Mouse (Mus musculus) heart, adult 10 weeks (tissue): ENCODE results near the gene Adad2. TPM values are rescaled to one million over a fixed set of nuclear protein-coding genes. Genes with fewer than 3 reads are reported as not detected.

Experiments
- polyA plus RNA-seq: library from polyadenylated mRNA; stranded (reverse); fragments of 350-450 nt; fragmentation: Illumina TruSeq; extraction: RNeasy Lipid Tissue Mini Kit (QIAGEN cat#74804); gene quantifications from one replicate; pipeline ENCODE4 v1.2.3, GENCODE M21; 2014; ENCODE audit warnings: low read depth, low replicate concordance

Gene Adad2
- not detected for polyA plus RNA-seq

DNA sequence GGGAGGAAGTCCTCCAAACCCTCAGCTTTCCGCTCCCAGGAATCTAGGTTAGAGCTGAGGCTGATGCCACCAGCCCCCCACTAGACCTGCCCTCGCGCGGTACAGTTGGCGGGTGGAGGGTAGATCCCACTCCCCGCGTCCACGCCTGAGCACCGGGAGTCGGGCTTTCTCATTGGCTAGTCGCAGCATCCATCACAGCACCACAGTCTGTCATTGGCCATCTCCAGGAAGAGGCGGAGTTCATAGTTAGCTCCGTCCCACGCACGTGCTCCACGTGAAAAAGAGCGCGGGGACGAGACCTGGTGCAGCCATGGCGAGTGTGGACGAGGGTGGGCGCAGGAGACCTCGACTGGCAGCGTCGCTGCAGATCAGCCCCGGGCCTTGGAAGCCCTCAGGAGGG is at the start of gene Adad2:
Adad2 (plus strand) TSS at position 277 of the 400 bp plus-strand sequence.

DNA sequence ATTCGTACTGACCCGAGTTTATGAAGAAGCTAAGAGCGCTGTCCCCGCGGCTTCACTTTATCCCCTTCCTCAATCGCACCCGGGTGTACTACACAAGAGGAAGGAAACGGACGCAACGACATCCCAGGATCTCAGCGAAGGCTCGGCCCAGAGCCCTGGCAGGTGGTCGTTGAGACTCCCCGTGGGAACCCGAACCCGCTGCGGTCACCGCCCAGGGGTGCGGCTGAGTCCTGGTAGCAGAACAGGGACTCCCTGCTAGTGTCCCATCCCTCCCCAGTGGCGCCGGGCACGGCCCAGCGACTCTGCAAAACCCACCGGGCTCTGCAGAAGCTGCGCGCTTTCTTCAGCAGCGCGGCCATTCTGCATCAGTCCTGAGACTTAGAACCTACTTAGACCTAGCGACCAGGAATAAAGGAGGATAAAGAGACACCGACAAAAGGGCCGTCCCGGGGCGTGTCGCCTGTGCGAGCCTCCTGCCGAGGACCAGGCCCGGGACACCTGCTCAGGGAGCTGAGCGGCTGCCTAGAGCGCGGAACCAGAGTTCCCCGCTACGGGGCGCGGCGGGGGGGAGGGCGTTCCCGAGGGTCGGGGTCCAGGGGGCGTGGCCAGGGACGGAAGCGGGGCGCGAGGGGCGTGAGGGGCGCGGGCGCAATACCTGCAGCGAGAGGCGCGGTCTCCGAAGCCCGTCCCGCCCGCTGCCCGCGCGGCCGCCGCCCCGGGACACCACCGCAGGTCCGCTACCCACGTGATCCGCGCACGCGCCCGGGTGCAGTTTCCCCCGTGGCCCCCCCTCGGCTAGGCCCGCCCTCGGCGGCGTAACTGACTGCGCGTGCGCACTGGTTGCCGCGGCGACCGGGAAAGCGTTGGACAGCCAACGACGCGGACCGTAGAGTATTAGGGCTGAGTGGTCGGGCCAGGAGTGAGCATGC is 37.8 kb upstream of the Adad2 start, which contains the start of the genes Hsdl1 and Dnaaf1:
Hsdl1 (minus strand) TSS at position 747 of the 929 bp plus-strand sequence.
Dnaaf1 (plus strand) TSS at position 799 of the 929 bp plus-strand sequence.

DNA sequence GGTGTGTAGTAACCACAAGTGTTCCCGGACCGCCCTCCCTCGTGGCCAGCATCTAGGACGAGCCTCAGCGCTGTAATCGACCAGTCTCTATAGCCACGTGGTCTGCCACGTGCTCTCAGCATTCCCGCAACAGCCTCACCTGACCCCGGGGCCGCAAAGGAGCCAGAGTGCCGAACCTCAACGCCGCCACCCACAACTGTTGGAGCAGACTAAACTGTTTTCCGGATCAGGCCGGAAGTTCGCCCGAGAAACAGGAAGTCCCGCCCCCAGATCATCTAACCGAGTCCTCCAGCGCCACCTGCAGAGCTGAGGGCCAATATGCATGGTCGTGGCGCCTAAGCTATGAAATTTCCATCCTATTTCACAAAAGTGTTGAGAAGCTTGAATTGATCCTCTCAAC is 7.6 kb upstream of the Adad2 start, which contains the start of gene Taf1c:
Taf1c (minus strand) TSS at position 227 of the 400 bp plus-strand sequence.

DNA sequence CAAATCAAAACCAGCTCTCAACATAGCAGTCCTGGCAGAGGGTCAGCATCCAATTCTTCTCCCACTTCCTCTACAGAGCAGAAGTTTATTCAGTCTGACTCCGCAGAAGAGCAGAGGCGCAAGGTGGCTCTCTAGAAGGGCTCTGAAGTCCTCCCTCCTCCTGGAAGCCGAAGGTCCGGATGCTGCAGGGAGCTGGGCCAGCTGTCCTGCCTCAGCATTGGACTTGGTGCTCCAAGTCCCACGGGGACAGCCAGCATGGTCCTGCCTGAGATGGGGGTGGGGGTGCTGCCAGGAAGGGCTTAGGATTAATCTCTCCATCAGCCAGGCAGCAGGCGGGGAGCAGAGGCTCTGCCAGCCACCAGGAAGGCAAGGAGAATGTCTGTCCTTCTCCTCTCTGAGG is 22.8 kb downstream of the Adad2 start, which contains the start of gene Kcng4:
Kcng4 (minus strand) TSS at position 303 of the 400 bp plus-strand sequence.

Other genes starting within 250 kb of the Adad2 start
- 108 TPM for gene Mlycd, start 217.9 kb upstream of the Adad2 start, polyA plus RNA-seq
- 4.1 TPM for gene Osgin1, start 178.6 kb upstream of the Adad2 start, polyA plus RNA-seq
- gene Necab2, start 166.0 kb upstream of the Adad2 start, polyA plus RNA-seq = not detected
- gene Slc38a8, start 111.0 kb upstream of the Adad2 start, polyA plus RNA-seq = not detected
- 34.2 TPM for gene Mbtps1, start 54.0 kb upstream of the Adad2 start, polyA plus RNA-seq
- gene Hsdl1, start 37.6 kb upstream of the Adad2 start, polyA plus RNA-seq = 13.6 TPM
- gene Dnaaf1, start 37.5 kb upstream of the Adad2 start, polyA plus RNA-seq = not detected
- 5.3 TPM for gene Taf1c, start 7.5 kb upstream of the Adad2 start, polyA plus RNA-seq
- 0.34 TPM for gene Kcng4, start 22.9 kb downstream of the Adad2 start, polyA plus RNA-seq
- 23.6 TPM for gene Wfdc1, start 53.6 kb downstream of the Adad2 start, polyA plus RNA-seq
- not detected for gene Atp2c2, start 87.3 kb downstream of the Adad2 start, polyA plus RNA-seq
- gene Tldc1, start 165.7 kb downstream of the Adad2 start, polyA plus RNA-seq = 13.1 TPM
- 16.8 TPM for gene Cotl1, start 227.8 kb downstream of the Adad2 start, polyA plus RNA-seq
- gene Klhl36, start 249.5 kb downstream of the Adad2 start, polyA plus RNA-seq = 1.7 TPM